Mouse (Mus musculus): ENCODE measurements around the gene E330009J07Rik. TPM values are rescaled to one million over a fixed set of nuclear protein-coding genes. Genes with fewer than 3 reads are reported as not detected.

Gene E330009J07Rik
- total RNA-seq, 2 experiments from 2014 or later, result 1.9 to 3.5 TPM

DNA sequence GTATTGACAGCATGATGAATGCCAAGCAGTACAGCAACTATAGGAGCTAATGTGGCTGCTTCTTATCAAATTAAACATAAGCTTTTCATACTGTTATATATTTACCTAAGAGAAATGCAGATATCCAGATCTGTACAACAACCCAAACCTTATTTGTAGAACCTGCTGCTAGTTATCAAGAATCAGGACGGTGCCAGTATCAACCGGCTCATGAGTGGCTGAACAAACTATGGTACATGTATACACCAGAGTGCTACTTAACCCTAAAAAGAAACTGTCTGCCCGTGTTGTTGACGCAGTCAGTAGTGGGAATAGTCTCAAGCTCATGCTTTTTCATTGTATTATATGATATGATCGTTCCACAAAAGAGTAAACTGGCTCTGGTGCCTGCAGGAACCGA, 64.9 kb downstream of the E330009J07Rik start:
- ATAC-seq (replicated peaks; ENCODE audit: low FRiP score, low TSS enrichment, poor library complexity, severe bottlenecking), result no peak

- no peak; the same call in 1 of the 2 replicates for ATAC-seq (replicated peaks; ENCODE audit: low FRiP score, low TSS enrichment, poor library complexity, severe bottlenecking)
These were observed 82.6 kb downstream of the E330009J07Rik start for GRCm38 (mm10) chr6:40353360-40353759.

Other genes with a start within 250 kb of the E330009J07Rik start
- 22.8 and 28.0 TPM in 2 replicates for gene Agk, start 111.0 kb downstream of the E330009J07Rik start, total RNA-seq (2014; fragmentation: Nextera tagmentation)
- 38.4 and 39.2 TPM in 2 replicates for gene Agk, start 111.0 kb downstream of the E330009J07Rik start, total RNA-seq (2017)
- gene Wee2, start 3.0 kb upstream of the E330009J07Rik start, total RNA-seq (2014; fragmentation: Nextera tagmentation), result not detected in 2 replicates
- not detected in 2 replicates for gene Wee2, start 3.0 kb upstream of the E330009J07Rik start, total RNA-seq (2017)
- gene Ssbp1, start 35.2 kb upstream of the E330009J07Rik start, total RNA-seq (2014; fragmentation: Nextera tagmentation), result 131 and 201 TPM in 2 replicates
- 118 and 127 TPM in 2 replicates for gene Ssbp1, start 35.2 kb upstream of the E330009J07Rik start, total RNA-seq (2017)
- not detected in 2 replicates for gene Tas2r137, start 55.1 kb upstream of the E330009J07Rik start, total RNA-seq (2014; fragmentation: Nextera tagmentation)
- gene Tas2r137, start 55.1 kb upstream of the E330009J07Rik start, total RNA-seq (2017), result 1.3 and 3.1 TPM in 2 replicates
- not detected in 2 replicates for gene Tas2r108, start 57.4 kb upstream of the E330009J07Rik start, total RNA-seq (2014; fragmentation: Nextera tagmentation)
- gene Tas2r108, start 57.4 kb upstream of the E330009J07Rik start, total RNA-seq (2017), result not detected in 2 replicates
- not detected in 2 replicates for gene Prss37, start 83.4 kb upstream of the E330009J07Rik start, total RNA-seq (2014; fragmentation: Nextera tagmentation)
- not detected in 2 replicates for gene Prss37, start 83.4 kb upstream of the E330009J07Rik start, total RNA-seq (2017)
- gene Olfr461, start 118.9 kb upstream of the E330009J07Rik start, total RNA-seq (2014; fragmentation: Nextera tagmentation), result not detected in 2 replicates
- not detected in 2 replicates for gene Olfr461, start 118.9 kb upstream of the E330009J07Rik start, total RNA-seq (2017)
- gene Olfr460, start 133.4 kb upstream of the E330009J07Rik start, total RNA-seq (2014; fragmentation: Nextera tagmentation), result not detected in 2 replicates
- gene Olfr460, start 133.4 kb upstream of the E330009J07Rik start, total RNA-seq (2017), result not detected in 2 replicates
- 12.6 TPM in 1 of 2 replicates, not detected in the other for gene Clec5a, start 149.7 kb upstream of the E330009J07Rik start, total RNA-seq (2014; fragmentation: Nextera tagmentation)
- gene Clec5a, start 149.7 kb upstream of the E330009J07Rik start, total RNA-seq (2017), result 1.8 and 3.2 TPM in 2 replicates
- gene Tas2r138, start 177.2 kb upstream of the E330009J07Rik start, total RNA-seq (2014; fragmentation: Nextera tagmentation), result not detected in 2 replicates
- not detected in 2 replicates for gene Tas2r138, start 177.2 kb upstream of the E330009J07Rik start, total RNA-seq (2017)
- 1.4 TPM in 1 of 2 replicates, not detected in the other for gene Mgam, start 192.7 kb upstream of the E330009J07Rik start, total RNA-seq (2014; fragmentation: Nextera tagmentation)
- 0.05 TPM in 1 of 2 replicates, not detected in the other for gene Mgam, start 192.7 kb upstream of the E330009J07Rik start, total RNA-seq (2017)

Measured in megakaryocyte-erythroid progenitor cell, adult 5-6 weeks (primary cell).